Mouse (Mus musculus) small intestine, adult 2 months (tissue): ENCODE data around the gene St3gal4. TPM values are rescaled to one million over a fixed set of nuclear protein-coding genes. Genes with fewer than 3 reads are reported as not detected.
A peak's percentile ranks its signal among the peaks of the same experiment; 100 is the strongest.

Experiments used
- H3K27ac ChIP-seq: fragments of 200-500 bp; 2 replicates; pipeline ENCODE4 v1.5.1; 2012; ENCODE audit warnings: low read depth, low read length, control low read depth, inconsistent platforms; ENCODE audit not compliant: insufficient read depth
- H3K27me3 ChIP-seq: fragments of 200-500 bp; 2 replicates; pipeline ENCODE4 v1.6.1; 2012; ENCODE audit warnings: mild to moderate bottlenecking, moderate library complexity, low read length, inconsistent platforms; ENCODE audit not compliant: control insufficient read depth, insufficient read depth
- H3K36me3 ChIP-seq: fragments of 200-500 bp; 2 replicates; pipeline ENCODE4 v1.6.1; 2012; ENCODE audit warnings: mild to moderate bottlenecking, low read length, control low read depth, inconsistent platforms; ENCODE audit not compliant: control insufficient read depth, insufficient read depth
- H3K4me1 ChIP-seq: fragments of 200-500 bp; 2 replicates; pipeline ENCODE4 v1.6.1; 2012; ENCODE audit warnings: low read length, inconsistent platforms, mixed read lengths; ENCODE audit not compliant: control insufficient read depth, insufficient read depth, insufficient read length
- H3K4me3 ChIP-seq: fragments of 200-500 bp; 2 replicates; pipeline ENCODE4 v1.5.1; 2012; ENCODE audit warnings: low read depth, mild to moderate bottlenecking, control low read depth, inconsistent platforms, low read length, moderate library complexity
- CTCF ChIP-seq: fragments of 200-500 bp; IDR thresholded peaks from 2 replicates; pipeline ENCODE4 v1.5.1; 2012; ENCODE audit warnings: low read depth, mild to moderate bottlenecking, control low read depth, inconsistent platforms, low read length, moderate library complexity, mixed read lengths; ENCODE audit not compliant: insufficient replicate concordance, insufficient read length; ENCODE audit errors: extremely low read depth
- POLR2A ChIP-seq: fragments of 200-500 bp; IDR thresholded peaks from 2 replicates; pipeline ENCODE4 v1.6.1; 2012; ENCODE audit warnings: low read depth, mild to moderate bottlenecking, control low read depth, inconsistent platforms, low read length, moderate library complexity
- WGBS: fragments of 180-500 bp; shearing (Covaris S2); methylation state at CpG from one replicate; pipeline ENCODE4 v1.1.7; 2018; 5-methylcytosine and 5-hydroxymethylcytosine counted together
- polyA plus RNA-seq: library from polyadenylated mRNA; depleted of rRNA; stranded (reverse); fragments of >200 nt; gene quantifications from 2 replicates; pipeline ENCODE4 v1.2.3, GENCODE M21; 2012

The St3gal4 gene
- polyA plus RNA-seq, 1 experiment, result 354 TPM

GRCm38 (mm10) chr9:35104711-35105110 lies 14.4 kb downstream of the St3gal4 start:
- H3K36me3 ChIP-seq, result peaks cover 8% of the 10 kb centered on the region
- no peaks in the 10 kb centered on the region for H3K27me3 ChIP-seq
- no peak for TF ChIP-seq POLR2A
- no peak for TF ChIP-seq CTCF
- WGBS, result 52% methylated on average over 4 of the region's 4 CpGs
- peaks cover 44% of the 10 kb centered on the region for H3K4me1 ChIP-seq
- peak overlapping the region; percentile 91 for H3K27ac ChIP-seq
- no peak overlapping the region for H3K4me3 ChIP-seq

- WGBS, result 52% methylated on average over 4 of the region's 4 CpGs
- Histone ChIP-seq H3K4me1 (peaks cover 28% of the 10 kb centered on the region), H3K27ac (peak overlapping the region; percentile 59), H3K4me3 (peak overlapping the region; percentile 54), H3K27me3 (no peaks in the 10 kb centered on the region), H3K36me3 (peaks cover 10% of the 10 kb centered on the region)
- TF ChIP-seq POLR2A (no peak), CTCF (no peak)
Observed at GRCm38 (mm10) chr9:35098762-35099161, 20.3 kb downstream of the St3gal4 start.

- Histone ChIP-seq H3K27me3 (no peaks in the 10 kb centered on the region), H3K36me3 (peaks cover 8% of the 10 kb centered on the region), H3K4me3 (no peak overlapping the region; the same call in 1 of the 2 replicates), H3K4me1 (peaks cover 26% of the 10 kb centered on the region), H3K27ac (no peak overlapping the region)
- 70% methylated on average over 4 of the region's 4 CpGs for WGBS
- TF ChIP-seq POLR2A, result no peak
- no peak for TF ChIP-seq CTCF
Observed at GRCm38 (mm10) chr9:35097901-35098300, 21.2 kb downstream of the St3gal4 start.

- no peaks in the 10 kb centered on the region for H3K27me3 ChIP-seq
- H3K27ac ChIP-seq, result no peak overlapping the region
- WGBS, result 100% methylated on average over 1 of the region's 1 CpGs
- TF ChIP-seq CTCF, result no peak
- no peak for TF ChIP-seq POLR2A
- peaks cover 27% of the 10 kb centered on the region for H3K4me1 ChIP-seq
- peaks cover 3% of the 10 kb centered on the region for H3K36me3 ChIP-seq
- H3K4me3 ChIP-seq, result no peak overlapping the region
Observed at GRCm38 (mm10) chr9:35095726-35096125, 23.3 kb downstream of the St3gal4 start.

- H3K4me1 ChIP-seq, result peaks cover 20% of the 10 kb centered on the region; the same call in 1 of the 2 replicates
- no peaks in the 10 kb centered on the region for H3K27me3 ChIP-seq
- H3K27ac ChIP-seq, result peak overlapping the region; percentile 81
- H3K36me3 ChIP-seq, result no peaks in the 10 kb centered on the region
- WGBS, result 35% methylated on average over 3 of the region's 3 CpGs
- H3K4me3 ChIP-seq, result no peak overlapping the region
- TF ChIP-seq POLR2A (no peak), CTCF (no peak)
Observed at GRCm38 (mm10) chr9:35093350-35093749, 25.7 kb downstream of the St3gal4 start.

GRCm38 (mm10) chr9:35092904-35093303 lies 26.2 kb downstream of the St3gal4 start:
- no peak for TF ChIP-seq CTCF
- TF ChIP-seq POLR2A, result no peak
- no peaks in the 10 kb centered on the region for H3K27me3 ChIP-seq
- H3K27ac ChIP-seq, result peak overlapping the region; percentile 60; the same call in 1 of the 2 replicates
- peaks cover 18% of the 10 kb centered on the region; the same call in 1 of the 2 replicates for H3K4me1 ChIP-seq
- H3K4me3 ChIP-seq, result no peak overlapping the region
- WGBS, result 46% methylated on average over 2 of the region's 2 CpGs
- no peaks in the 10 kb centered on the region for H3K36me3 ChIP-seq

GRCm38 (mm10) chr9:35061446-35061845 lies 57.6 kb downstream of the St3gal4 start:
- Histone ChIP-seq H3K27ac (no peak overlapping the region), H3K4me3 (no peak overlapping the region), H3K36me3 (peaks cover 66% of the 10 kb centered on the region), H3K4me1 (peaks cover 10% of the 10 kb centered on the region; the same call in 1 of the 2 replicates), H3K27me3 (no peaks in the 10 kb centered on the region)
- WGBS, result 40% methylated on average over 2 of the region's 2 CpGs
- TF ChIP-seq POLR2A (no peak), CTCF (no peak)
